In genomic region chr5:24453283-24453984, GRCm38 (mm10) we compare ENCODE assay signal across 8 mouse cellular contexts. TPM values are rescaled to one million over a fixed set of nuclear protein-coding genes. Genes with fewer than 3 reads are reported as not detected.
A peak's percentile ranks its signal among the peaks of the same experiment; 100 is the strongest.
DNase-seq lines count a peak whose midpoint lies in the region; ATAC-seq and TF ChIP-seq lines count a peak whose summit lies in the region.

No protein-coding gene starts in this region.

- peak; percentile 83 for DNase-seq in left cerebral cortex, postnatal 4 days
- DNase-seq in left cerebral cortex, adult 8-10 months (ENCODE audit: low spot score in 2 of 2) = no peak
- peak; percentile 91 for DNase-seq in cerebellum, adult 11-12 months
- peak; percentile 83 for DNase-seq in forebrain, embryonic 14.5 days (ENCODE audit: low spot score)
- no peak for DNase-seq in liver, postnatal 0 days
- DNase-seq in testis, postnatal 14 days (ENCODE audit: low spot score) = no peak
- DNase-seq in urinary bladder, postnatal 4 days (ENCODE audit: low spot score in 2 of 2) = no peak
- no peak for DNase-seq in spleen, adult 12 weeks (ENCODE audit: low spot score)

- peak overlapping the region; percentile 88 for H3K4me3 ChIP-seq in forebrain, embryonic 14.5 days (ENCODE audit: low read depth, low read length)
- H3K4me3 ChIP-seq in liver, postnatal 0 days (ENCODE audit: low read depth, low read length) = peak overlapping the region; percentile 81

- 1% methylated on average over 5 of the region's 5 CpGs for WGBS in forebrain, embryonic 14.5 days
- WGBS in liver, postnatal 0 days (ENCODE audit: insufficient replicate concordance) = 36% methylated on average over 5 of the region's 5 CpGs

- H3K9me3 ChIP-seq in forebrain, embryonic 14.5 days (replicated peaks; ENCODE audit: control insufficient read depth, low read length) = no peaks in the 10 kb centered on the region
- H3K9me3 ChIP-seq in liver, postnatal 0 days (ENCODE audit: low read length) = no peaks in the 10 kb centered on the region

- no peak for TF ChIP-seq EP300 in liver, postnatal 0 days (IDR thresholded peaks at IDR 0.05; ENCODE audit: low read depth)

- peak; percentile 21; the same call in 1 of the 2 replicates for ATAC-seq in forebrain, embryonic 14.5 days
- no peak for ATAC-seq in liver, postnatal 0 days

- H3K27me3 ChIP-seq in forebrain, embryonic 14.5 days (replicated peaks; ENCODE audit: control insufficient read depth, insufficient read depth, low read length) = no peaks in the 10 kb centered on the region
- H3K27me3 ChIP-seq in liver, postnatal 0 days (ENCODE audit: insufficient read depth, low read length) = no peaks in the 10 kb centered on the region

- peak overlapping the region; percentile 94 for H3K9ac ChIP-seq in forebrain, embryonic 14.5 days (ENCODE audit: low read length)
- peak overlapping the region; percentile 81 for H3K9ac ChIP-seq in liver, postnatal 0 days (replicated peaks)

- peaks cover 37% of the 10 kb centered on the region for H3K4me1 ChIP-seq in forebrain, embryonic 14.5 days (ENCODE audit: control insufficient read depth, insufficient read depth, low read length)
- H3K4me1 ChIP-seq in liver, postnatal 0 days (ENCODE audit: insufficient read depth) = peaks cover 23% of the 10 kb centered on the region

- H3K27ac ChIP-seq in forebrain, embryonic 14.5 days (ENCODE audit: low read depth, low read length) = peak overlapping the region; percentile 95
- 0 out of 2 replicates have a peak overlapping the region, but pooled peaks have one; percentile 94 for H3K27ac ChIP-seq in liver, postnatal 0 days (ENCODE audit: low read depth)

- no peak for TF ChIP-seq CTCF in liver, postnatal 0 days (IDR thresholded peaks at IDR 0.05; ENCODE audit: low read depth)

- intact Hi-C loops in left cerebral cortex, postnatal 4 days (cut with DNase I) = no loop called here

- H3K36me3 ChIP-seq in forebrain, embryonic 14.5 days (ENCODE audit: control insufficient read depth, insufficient read depth, low read length) = peaks cover 4% of the 10 kb centered on the region
- H3K36me3 ChIP-seq in liver, postnatal 0 days (replicated peaks; ENCODE audit: insufficient read depth, low read length) = 0 out of 2 replicates have a peak, but pooled peaks cover 5% of the 10 kb centered on the region

- H3K4me2 ChIP-seq in forebrain, embryonic 14.5 days (ENCODE audit: low read length) = peak overlapping the region; percentile 99
- H3K4me2 ChIP-seq in liver, postnatal 0 days (ENCODE audit: low read depth, low read length) = peak overlapping the region; percentile 100

RNA-seq across cellular contexts. Expression of gene Agap3, which starts 1.5 kb away (rescaled TPM):
- total RNA-seq in left cerebral cortex, postnatal 4 days (2021) = 100 to 1,000 TPM; 472 to 479 TPM
- total RNA-seq in left cerebral cortex, adult 8-10 months (2022) = 100 to 1,000 TPM; 521 to 543 (median 525) TPM
- 47.5 and 49.5 TPM in 2 replicates for polyA plus RNA-seq in forebrain, embryonic 14.5 days (2014; fragmentation: Nextera tagmentation; extraction: Ambion mirVana)
- 8.3 and 9.1 TPM in 2 replicates for polyA plus RNA-seq in liver, postnatal 0 days (2015; fragmentation: Nextera tagmentation; extraction: Ambion mirVana)

RNA-seq across cellular contexts. Expression of gene Tmub1, which starts 5.8 kb away (rescaled TPM):
- 10 to 100 TPM; 30.1 to 31.1 TPM for total RNA-seq in left cerebral cortex, postnatal 4 days (2021)
- total RNA-seq in left cerebral cortex, adult 8-10 months (2022) = 10 to 100 TPM; 24.2 to 30.3 (median 27.3) TPM
- 45.5 and 47.5 TPM in 2 replicates for polyA plus RNA-seq in forebrain, embryonic 14.5 days (2014; fragmentation: Nextera tagmentation; extraction: Ambion mirVana)
- 5.2 and 5.5 TPM in 2 replicates for polyA plus RNA-seq in liver, postnatal 0 days (2015; fragmentation: Nextera tagmentation; extraction: Ambion mirVana)

RNA-seq across cellular contexts. Expression of gene Fastk, which starts 8.3 kb away (rescaled TPM):
- total RNA-seq in left cerebral cortex, postnatal 4 days (2021) = 10 to 100 TPM; 82.6 to 83.4 TPM
- total RNA-seq in left cerebral cortex, adult 8-10 months (2022) = 100 to 1,000 TPM; 128 to 142 (median 135) TPM
- polyA plus RNA-seq in forebrain, embryonic 14.5 days (2014; fragmentation: Nextera tagmentation; extraction: Ambion mirVana) = 89.3 and 94.3 TPM in 2 replicates
- polyA plus RNA-seq in liver, postnatal 0 days (2015; fragmentation: Nextera tagmentation; extraction: Ambion mirVana) = 40.6 and 46.9 TPM in 2 replicates

RNA-seq across cellular contexts. Expression of gene Slc4a2, which starts 29.8 kb away (rescaled TPM):
- 10 to 100 TPM; 26.9 to 30.4 TPM for total RNA-seq in left cerebral cortex, postnatal 4 days (2021)
- 10 to 100 TPM; 31.0 to 52.6 (median 39.2) TPM for total RNA-seq in left cerebral cortex, adult 8-10 months (2022)
- polyA plus RNA-seq in forebrain, embryonic 14.5 days (2014; fragmentation: Nextera tagmentation; extraction: Ambion mirVana) = 11.5 and 14.6 TPM in 2 replicates
- 7.5 and 8.3 TPM in 2 replicates for polyA plus RNA-seq in liver, postnatal 0 days (2015; fragmentation: Nextera tagmentation; extraction: Ambion mirVana)

RNA-seq across cellular contexts. Expression of gene Cdk5, which starts 30.1 kb away (rescaled TPM):
- 100 to 1,000 TPM; 122 to 132 TPM for total RNA-seq in left cerebral cortex, postnatal 4 days (2021)
- 100 to 1,000 TPM; 121 to 136 (median 129) TPM for total RNA-seq in left cerebral cortex, adult 8-10 months (2022)
- 106 and 113 TPM in 2 replicates for polyA plus RNA-seq in forebrain, embryonic 14.5 days (2014; fragmentation: Nextera tagmentation; extraction: Ambion mirVana)
- polyA plus RNA-seq in liver, postnatal 0 days (2015; fragmentation: Nextera tagmentation; extraction: Ambion mirVana) = 11.5 and 13.1 TPM in 2 replicates

Comparison
In these comparisons a context has a peak if more than half of its experiments do, and no peak if none do; other contexts are left out.
1. DNase-seq: peak in left cerebral cortex, postnatal 4 days (single experiment), cerebellum, adult 11-12 months (single experiment) and forebrain, embryonic 14.5 days (single experiment); none in left cerebral cortex, adult 8-10 months (0 of 2), liver, postnatal 0 days (single experiment), testis, postnatal 14 days (single experiment), urinary bladder, postnatal 4 days (0 of 2) and spleen, adult 12 weeks (single experiment).